Mouse (Mus musculus) lung, adult 2 months (tissue): ENCODE measurements around the gene Rnf216.

Experiments
- CTCF ChIP-seq: fragments of 200-500 bp; IDR thresholded peaks from 2 replicates; pipeline ENCODE4 v1.5.1; 2011; ENCODE audit warnings: mild to moderate bottlenecking, low read length, control low read depth; ENCODE audit not compliant: insufficient read depth
- POLR2A ChIP-seq: fragments of 200-500 bp; IDR thresholded peaks from 2 replicates; pipeline ENCODE4 v1.6.1; 2011; ENCODE audit warnings: low read depth, mild to moderate bottlenecking, control low read depth, low read length, borderline replicate concordance; ENCODE audit errors: extremely low read depth

DNA sequence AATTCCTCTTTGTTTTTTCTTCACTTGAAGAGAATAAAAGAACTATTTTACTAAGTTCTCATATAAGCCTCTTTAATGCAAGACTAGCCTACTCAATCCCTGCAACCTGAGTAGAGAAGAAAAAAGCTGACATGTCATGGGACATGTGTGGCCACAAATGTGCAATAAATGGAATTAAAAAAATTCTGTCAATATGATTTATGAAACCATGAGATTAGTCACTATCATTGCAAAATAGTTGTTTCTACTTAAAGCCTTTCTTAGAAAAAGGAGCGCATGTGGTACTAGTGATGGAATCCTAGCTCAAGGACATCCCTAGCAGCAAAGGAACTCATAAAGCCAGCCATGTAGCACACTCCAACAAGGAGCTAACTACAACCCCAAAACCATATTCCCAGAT is 33.0 kb downstream of the Rnf216 start:
- no peak for TF ChIP-seq POLR2A
- TF ChIP-seq CTCF = no peak
